Mouse (Mus musculus) embryonic fibroblast, embryonic 13.5 days (primary cell): ENCODE results near the gene Olfr69. TPM values are rescaled to one million over a fixed set of nuclear protein-coding genes. Genes with fewer than 3 reads are reported as not detected.
"Not testable (repeated sequence)": the region's sequence is repeated elsewhere in the genome, so short reads cannot be mapped to it uniquely, and the experiment has no call there.

ENCODE experiments used
- H3K27ac ChIP-seq: 2 replicates; pipeline ENCODE4 v1.5.1; 2012; ENCODE audit warnings: low read length, control low read depth, inconsistent platforms; ENCODE audit not compliant: insufficient read depth
- H3K4me1 ChIP-seq: 2 replicates; pipeline ENCODE4 v1.6.1; 2011; ENCODE audit warnings: low read length; ENCODE audit not compliant: control insufficient read depth, insufficient read depth
- H3K4me3 ChIP-seq: 2 replicates; pipeline ENCODE4 v1.5.1; 2011; ENCODE audit warnings: mild to moderate bottlenecking, control low read depth, low read length; ENCODE audit not compliant: insufficient read depth
- CTCF ChIP-seq: IDR thresholded peaks from 2 replicates; pipeline ENCODE4 v1.5.1; 2011; ENCODE audit warnings: mild to moderate bottlenecking, control low read depth, low read length, moderate library complexity, borderline replicate concordance; ENCODE audit not compliant: insufficient read depth
- POLR2A ChIP-seq: IDR thresholded peaks from 2 replicates; pipeline ENCODE4 v1.6.1; 2011; ENCODE audit warnings: low read depth, mild to moderate bottlenecking, control low read depth, low read length, moderate library complexity
- polyA plus RNA-seq: library from polyadenylated mRNA; stranded (reverse); fragments of >200 nt; gene quantifications from 2 replicates; pipeline ENCODE4 v1.2.4, GENCODE M21; 2011; ENCODE audit warnings: low read depth; ENCODE audit not compliant: missing spikeins, insufficient read length

The Olfr69 gene
- not detected in 2 replicates for polyA plus RNA-seq

DNA sequence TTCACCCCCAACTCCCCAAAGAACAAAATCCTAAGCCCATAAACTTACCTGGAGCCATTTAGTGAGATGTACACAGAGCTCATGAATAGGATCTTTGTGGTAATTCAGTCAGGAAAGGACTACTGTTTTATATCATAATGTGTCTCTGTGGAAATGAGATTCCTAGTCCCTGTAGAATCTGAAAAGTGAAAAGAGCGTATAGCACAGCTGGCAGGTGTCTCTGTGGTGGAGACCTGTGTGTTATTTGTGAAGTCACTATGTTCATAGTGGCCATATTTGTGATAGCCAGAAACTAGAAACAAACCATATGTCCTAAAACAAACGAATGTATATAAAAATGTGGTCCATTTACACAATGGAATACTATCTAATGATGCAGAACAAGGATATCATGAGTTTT, at the start of gene Olfr69:
Gene Olfr69 (minus strand): TSS at position 101 of the 400 bp plus-strand sequence.
- TF ChIP-seq CTCF: no peak
- no peak for TF ChIP-seq POLR2A
- Histone ChIP-seq H3K4me1 (no peaks in the 10 kb centered on the region), H3K27ac (no peak within 1 kb of the TSS)

DNA sequence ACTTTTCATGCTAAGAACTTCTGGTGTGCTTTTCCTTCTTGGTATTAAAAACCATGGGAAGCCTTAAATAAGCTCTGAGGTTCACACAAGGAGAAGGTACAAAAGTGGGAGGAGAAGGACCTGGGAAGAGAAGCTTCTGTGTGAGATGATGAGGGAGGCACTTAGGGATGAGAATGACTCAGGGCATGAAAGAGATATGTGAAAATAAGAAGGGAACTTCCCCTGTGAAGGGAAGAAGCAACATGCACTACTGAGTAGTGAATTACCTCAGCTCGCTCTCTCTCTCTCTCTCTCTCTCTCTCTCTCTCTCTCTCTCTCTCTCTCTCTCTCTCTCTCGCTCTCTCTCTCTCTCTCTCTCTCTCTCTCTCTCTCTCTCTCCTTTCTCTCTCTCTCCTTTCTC, 43.7 kb upstream of the Olfr69 start:
- H3K4me1 ChIP-seq, H3K4me3 ChIP-seq, H3K27ac ChIP-seq: not testable (repeated sequence)

More for the DNA sequence above, at the start of gene Olfr69:
- no peak within 1 kb of the TSS for H3K4me3 ChIP-seq

DNA sequence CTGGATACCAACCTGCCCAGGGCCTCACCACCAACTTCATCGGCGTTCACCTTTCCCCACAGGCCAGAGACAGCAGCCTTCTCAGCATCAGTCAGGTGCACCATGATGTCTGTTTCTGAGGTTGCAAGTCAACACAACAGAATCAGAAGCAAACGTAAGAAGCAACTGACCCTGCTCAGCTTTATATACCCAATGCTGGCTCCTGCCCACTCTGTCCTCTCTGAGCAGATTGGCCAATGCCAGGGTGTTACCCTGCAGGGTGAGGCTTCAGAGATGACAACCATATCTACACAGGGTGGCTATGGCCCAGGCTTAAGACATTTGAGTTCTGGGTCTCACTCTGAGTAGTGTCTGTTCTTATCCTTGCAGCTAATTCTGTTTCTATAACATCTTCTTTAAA, 42.4 kb upstream of the Olfr69 start, which contains the start of gene Hbb-bt:
Gene Hbb-bt (minus strand): TSS at position 231 of the 400 bp plus-strand sequence.
- Histone ChIP-seq H3K4me3 (no peak within 1 kb of the TSS), H3K27ac (no peak within 1 kb of the TSS), H3K4me1 (no peaks in the 10 kb centered on the region)
- TF ChIP-seq POLR2A: no peak
- TF ChIP-seq CTCF: no peak

DNA sequence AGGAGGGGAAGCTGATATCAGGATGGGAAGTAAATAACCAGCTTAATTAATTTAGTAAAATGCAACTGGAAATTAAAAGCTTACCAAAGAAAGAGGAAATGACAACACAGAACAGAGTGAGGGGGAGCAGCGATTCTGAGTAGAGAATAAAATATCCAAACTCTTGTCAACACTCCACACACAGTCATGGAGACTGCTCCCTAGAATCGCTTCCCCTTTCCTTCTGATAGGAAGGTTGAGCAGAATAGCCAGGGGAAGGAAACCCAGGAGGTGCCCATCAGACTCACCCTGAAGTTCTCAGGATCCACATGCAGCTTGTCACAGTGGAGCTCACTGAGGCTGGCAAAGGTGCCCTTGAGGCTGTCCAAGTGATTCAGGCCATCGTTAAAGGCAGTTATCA, 41.8 kb upstream of the Olfr69 start:
- H3K4me3 ChIP-seq, H3K27ac ChIP-seq, H3K4me1 ChIP-seq: not testable (repeated sequence)

DNA sequence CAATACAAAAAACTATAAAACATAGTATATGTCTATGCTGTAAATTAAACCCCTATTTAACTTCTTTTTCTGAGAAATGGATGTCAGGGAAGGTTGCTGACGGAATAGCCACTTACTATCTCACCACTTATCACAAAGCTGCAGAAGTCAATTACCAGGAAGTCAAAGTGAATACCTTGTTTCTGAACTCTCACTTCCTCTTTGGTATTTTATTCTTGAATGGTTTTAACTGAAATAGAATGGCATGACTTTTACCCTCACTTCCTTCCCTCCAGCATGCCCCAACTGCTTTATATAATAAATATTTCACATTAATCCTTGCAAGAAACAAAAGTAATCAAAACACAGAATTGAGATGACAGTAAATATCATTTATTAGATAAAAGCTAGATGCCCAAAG, 40.8 kb upstream of the Olfr69 start:
- Histone ChIP-seq H3K4me3 (no peak overlapping the region), H3K4me1 (no peaks in the 10 kb centered on the region), H3K27ac (no peak overlapping the region)
- TF ChIP-seq CTCF (no peak), POLR2A (no peak)

GRCm38 (mm10) chr7:103811223-103811845, 39.9 kb upstream of the Olfr69 start:
- TF ChIP-seq POLR2A (no peak), CTCF (no peak)
- Histone ChIP-seq H3K4me1 (no peaks in the 10 kb centered on the region), H3K4me3 (no peak overlapping the region), H3K27ac (no peak overlapping the region)

DNA sequence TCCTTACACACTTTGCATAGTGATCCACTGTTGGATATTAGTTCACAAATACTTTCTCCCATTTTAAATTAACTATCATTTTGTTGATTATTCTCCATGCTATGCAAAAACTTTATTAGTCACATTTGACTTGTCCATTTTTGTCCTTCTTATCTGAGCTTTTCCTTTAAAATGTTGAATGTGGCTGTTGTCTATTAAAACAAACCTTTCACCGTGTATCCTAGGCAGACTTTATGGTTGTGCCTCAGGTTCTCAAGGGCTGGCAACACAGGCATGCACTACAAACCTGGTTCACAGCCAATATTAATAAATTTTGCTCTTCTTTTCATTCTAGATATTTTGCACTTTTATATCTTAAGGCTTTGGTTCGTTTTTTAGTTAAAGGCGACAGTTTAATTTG, 39.4 kb upstream of the Olfr69 start:
- TF ChIP-seq POLR2A: no peak
- TF ChIP-seq CTCF: no peak
- no peaks in the 10 kb centered on the region for H3K4me1 ChIP-seq
- H3K4me3 ChIP-seq: no peak overlapping the region
- no peak overlapping the region for H3K27ac ChIP-seq

DNA sequence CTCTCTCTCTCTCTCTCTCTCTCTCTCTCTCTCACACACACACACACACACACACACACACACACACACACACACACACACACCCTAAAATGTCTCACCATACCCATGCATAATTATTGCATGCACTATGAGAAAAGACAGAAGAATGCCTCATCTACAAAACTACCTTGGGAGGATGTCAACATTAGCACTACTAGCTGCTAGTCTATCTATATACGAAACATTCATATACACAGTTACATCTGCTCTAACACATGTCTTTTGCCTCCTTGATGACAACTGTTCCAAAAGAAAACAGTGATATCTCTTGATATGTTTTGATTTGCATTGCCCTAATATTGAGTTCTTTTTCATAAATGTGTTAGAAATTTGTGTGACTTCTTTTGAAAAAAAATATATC, 38.9 kb upstream of the Olfr69 start:
- H3K4me1 ChIP-seq: no peaks in the 10 kb centered on the region
- H3K27ac ChIP-seq: no peak overlapping the region
- H3K4me3 ChIP-seq: no peak overlapping the region
- TF ChIP-seq POLR2A (no peak), CTCF (no peak)

DNA sequence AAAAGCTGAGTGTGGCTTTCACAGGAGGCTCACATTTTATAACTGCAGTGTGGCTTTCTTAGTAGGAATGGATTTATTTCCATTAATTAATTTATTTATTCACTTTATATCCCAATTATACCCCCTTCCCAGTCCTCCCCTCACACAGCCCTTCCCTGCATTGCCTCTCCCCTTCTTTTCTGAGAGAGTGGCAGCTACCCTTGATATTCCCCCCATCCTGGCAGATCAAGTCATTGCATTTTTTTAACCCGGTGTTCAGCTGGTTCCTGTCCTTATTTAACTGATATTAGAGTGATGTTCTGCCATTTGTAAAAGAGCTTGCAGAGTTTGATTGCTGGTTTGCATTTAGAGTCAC, 38.4 kb upstream of the Olfr69 start:
- no peak for TF ChIP-seq CTCF
- no peak for TF ChIP-seq POLR2A
- Histone ChIP-seq H3K4me1 (no peaks in the 10 kb centered on the region), H3K4me3 (no peak overlapping the region), H3K27ac (no peak overlapping the region)

- no peak overlapping the region for H3K27ac ChIP-seq
- TF ChIP-seq POLR2A (no peak), CTCF (no peak)
- H3K4me1 ChIP-seq: no peaks in the 10 kb centered on the region
- H3K4me3 ChIP-seq: no peak overlapping the region
Observed at GRCm38 (mm10) chr7:103808971-103809800, 37.8 kb upstream of the Olfr69 start.

- H3K4me1 ChIP-seq, H3K27ac ChIP-seq, H3K4me3 ChIP-seq: not testable (repeated sequence)
Observed at GRCm38 (mm10) chr7:103808120-103808519, 36.7 kb upstream of the Olfr69 start.
